Mouse (Mus musculus): ENCODE results near the gene Rpl32.

DNA sequence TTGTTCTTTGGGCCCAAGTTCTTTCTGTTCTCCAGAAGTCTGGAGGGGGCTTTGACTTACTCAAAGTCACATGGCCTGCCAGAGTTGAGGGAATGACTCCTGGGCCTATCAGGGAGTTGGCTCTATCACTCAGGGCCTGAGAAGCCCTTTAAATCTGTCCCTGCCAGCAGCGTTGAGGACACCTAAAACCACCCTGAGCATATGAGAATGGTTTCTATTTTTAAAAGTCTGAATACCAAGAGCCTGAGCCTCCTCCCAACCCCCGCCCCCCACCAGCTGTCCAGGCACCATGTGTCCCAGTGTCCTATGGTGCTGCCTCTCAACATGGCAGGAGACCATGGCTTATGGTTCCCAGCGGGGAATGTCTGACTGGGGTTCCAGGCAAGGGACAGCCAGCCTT lies 32.7 kb downstream of the Rpl32 start:
- TF ChIP-seq NELFE (IDR thresholded peaks at IDR 0.05; ENCODE audit: low read depth, low read length) = no peak
- TF ChIP-seq MAX (IDR thresholded peaks at IDR 0.05; ENCODE audit: low read length) = no peak

All from MEL (cell line).